25 mouse cellular contexts compared by ENCODE assay signal in the genomic region with DNA sequence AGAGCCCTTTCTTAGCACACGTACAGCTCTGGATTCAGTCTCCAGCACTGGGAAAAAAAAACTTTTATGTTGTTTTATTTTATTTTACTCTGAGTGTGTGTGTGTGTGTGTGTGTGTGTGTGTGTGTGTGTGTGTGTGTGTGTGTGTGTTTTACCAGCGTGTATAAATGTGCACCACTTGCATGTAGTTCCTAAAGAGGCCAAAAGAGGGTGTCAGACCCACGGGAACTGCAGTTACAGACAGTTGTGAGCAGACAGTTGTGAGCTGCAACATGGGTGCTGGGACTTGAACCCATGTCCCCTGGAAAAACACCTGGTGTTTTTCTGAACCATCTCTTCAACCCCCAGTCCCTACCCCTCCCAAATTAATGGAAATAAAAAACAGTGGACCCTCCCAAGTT.
DNase-seq lines count a peak whose midpoint lies in the region; ATAC-seq and TF ChIP-seq lines count a peak whose summit lies in the region.
"Had no signal": no experiment of that assay in that cellular context is flagged by ENCODE, and none has a peak within 500 bp of the region (broad histone marks: within the 10 kb centered on the region; RNA-seq: fewer than 3 reads in every experiment).

No protein-coding gene starts in this region.

- no peak overlapping the region for H3K4me3 ChIP-seq in heart, adult 2 months
- no peak overlapping the region for H3K4me3 ChIP-seq in kidney, adult 2 months (ENCODE audit: insufficient read depth, low read depth, low read length)
- H3K4me3 ChIP-seq in kidney, embryonic 14.5 days (ENCODE audit: low read length), result no peak overlapping the region
- H3K4me3 ChIP-seq: forebrain, embryonic 10.5 days; forebrain, embryonic 13.5 days; heart, embryonic 12.5 days; heart, embryonic 15.5 days; hindbrain, embryonic 10.5 days had no signal

- H3K27ac ChIP-seq in heart, adult 2 months, result no peak overlapping the region
- H3K27ac ChIP-seq in kidney, adult 2 months (ENCODE audit: insufficient read depth, low read depth, low read length), result no peak overlapping the region
- no peak overlapping the region for H3K27ac ChIP-seq in kidney, embryonic 14.5 days (ENCODE audit: low read depth, low read length)
- H3K27ac ChIP-seq: forebrain, embryonic 10.5 days; forebrain, embryonic 13.5 days; heart, embryonic 15.5 days; hindbrain, embryonic 10.5 days; hindbrain, embryonic 14.5 days had no signal

- no peaks in the 10 kb centered on the region for H3K4me1 ChIP-seq in heart, adult 2 months (ENCODE audit: control insufficient read depth, insufficient read depth, low read length)
- H3K4me1 ChIP-seq in kidney, adult 2 months (ENCODE audit: control insufficient read depth, insufficient read depth, low read length), result no peaks in the 10 kb centered on the region
- H3K4me1 ChIP-seq in kidney, embryonic 14.5 days (ENCODE audit: control insufficient read depth, insufficient read depth, low read length), result 0 out of 2 replicates have a peak, but pooled peaks cover 2% of the 10 kb centered on the region
- H3K4me1 ChIP-seq: forebrain, embryonic 10.5 days; forebrain, embryonic 13.5 days; heart, embryonic 12.5 days; heart, embryonic 15.5 days; hindbrain, embryonic 10.5 days had no signal

- TF ChIP-seq POLR2A in heart, adult 2 months (IDR thresholded peaks at IDR 0.05; ENCODE audit: insufficient read depth, low read depth, low read length), result no peak
- TF ChIP-seq POLR2A in kidney, adult 2 months (IDR thresholded peaks at IDR 0.05; ENCODE audit: low read depth, low read length), result no peak

- no peak for TF ChIP-seq CTCF in heart, adult 2 months (IDR thresholded peaks at IDR 0.05)
- 0 out of 2 replicates have a peak, but pooled peaks have one; percentile 27 for TF ChIP-seq CTCF in kidney, adult 2 months (conservative IDR thresholded peaks at IDR 0.05; ENCODE audit: insufficient read depth, insufficient read length, low read depth, low read length)

- no peaks in the 10 kb centered on the region for H3K79me2 ChIP-seq in heart, adult 2 months (replicated peaks; ENCODE audit: control insufficient read depth, insufficient read depth, low read length)

- no peak overlapping the region for H3K4me2 ChIP-seq in kidney, embryonic 14.5 days (replicated peaks; ENCODE audit: low read depth, low read length)
- H3K4me2 ChIP-seq: forebrain, embryonic 13.5 days; heart, embryonic 12.5 days; heart, embryonic 15.5 days; hindbrain, embryonic 14.5 days had no signal

- TF ChIP-seq EP300 in heart, adult 2 months (IDR thresholded peaks at IDR 0.05; ENCODE audit: insufficient read depth, low read depth, low read length), result no peak

- ATAC-seq in kidney, embryonic 14.5 days (ENCODE audit: low FRiP score, low TSS enrichment), result no peak
- ATAC-seq: forebrain, embryonic 13.5 days; forebrain, embryonic 16.5 days had no signal

- no peaks in the 10 kb centered on the region for H3K9me3 ChIP-seq in kidney, embryonic 14.5 days (ENCODE audit: control insufficient read depth, low read length)
- H3K9me3 ChIP-seq: forebrain, embryonic 10.5 days; forebrain, embryonic 13.5 days; heart, embryonic 12.5 days; heart, embryonic 15.5 days; hindbrain, embryonic 10.5 days had no signal

- H3K36me3 ChIP-seq in heart, adult 2 months (ENCODE audit: control insufficient read depth, insufficient read depth, low read length), result no peaks in the 10 kb centered on the region
- H3K36me3 ChIP-seq in kidney, adult 2 months (ENCODE audit: control insufficient read depth, insufficient read depth, low read length), result no peaks in the 10 kb centered on the region
- H3K36me3 ChIP-seq in kidney, embryonic 14.5 days (ENCODE audit: control insufficient read depth, insufficient read depth, low read length), result no peaks in the 10 kb centered on the region
- H3K36me3 ChIP-seq: forebrain, embryonic 10.5 days; heart, embryonic 12.5 days; heart, embryonic 15.5 days; hindbrain, embryonic 10.5 days had no signal

- no peaks in the 10 kb centered on the region for H3K27me3 ChIP-seq in heart, adult 2 months (ENCODE audit: control insufficient read depth, insufficient read depth, low read length)
- no peaks in the 10 kb centered on the region for H3K27me3 ChIP-seq in kidney, adult 2 months (replicated peaks; ENCODE audit: control insufficient read depth, insufficient read depth, low read length)
- H3K27me3 ChIP-seq in kidney, embryonic 14.5 days (ENCODE audit: control insufficient read depth, insufficient read depth, low read length), result no peaks in the 10 kb centered on the region
- H3K27me3 ChIP-seq: forebrain, embryonic 13.5 days; heart, embryonic 12.5 days; heart, embryonic 15.5 days had no signal

- 82% methylated on average over 3 of the region's 3 CpGs for WGBS in heart, adult 2 months
- 75% methylated on average over 3 of the region's 3 CpGs for WGBS in kidney, adult 2 months
- 74% methylated on average over 3 of the region's 3 CpGs for WGBS in kidney, embryonic 14.5 days

- peak; percentile 27 for DNase-seq in heart, adult 11 months
- DNase-seq in heart, adult 2 months, result no peak
- no peak for DNase-seq in kidney, adult 2 months
- peak; percentile 62 for DNase-seq in ES-CJ7 (ENCODE audit: low read depth, low spot score)
- peak; percentile 45 for DNase-seq in ZHBTc4 (ENCODE audit: low read depth, low spot score)
- DNase-seq in cerebellum, adult 11 months, result no peak
- DNase-seq in adrenal gland, postnatal 4 days (ENCODE audit: low spot score in 2 of 2), result no peak
- DNase-seq: adrenal gland, postnatal 10 days; adrenal gland, postnatal 36 days; cerebellum, adult 11-12 months; cerebellum, adult 8-10 months; cerebellum, postnatal 14 days; gastrocnemius, postnatal 10 days; gastrocnemius, postnatal 36 days; heart, postnatal 10 days; heart, postnatal 36 days; kidney, adult 18-20 months had no signal

- H3K9ac ChIP-seq in heart, adult 2 months (ENCODE audit: low read depth, low read length), result no peak overlapping the region
- no peak overlapping the region for H3K9ac ChIP-seq in kidney, embryonic 14.5 days (ENCODE audit: low read depth, low read length)
- H3K9ac ChIP-seq: forebrain, embryonic 13.5 days; heart, embryonic 12.5 days; heart, embryonic 15.5 days; hindbrain, embryonic 14.5 days had no signal

- intact Hi-C loops in heart, adult 2 months (cut with DNase I), result no loop called here

Comparison
In these comparisons a context has a peak if more than half of its experiments do, and no peak if none do; other contexts are left out.
1. DNase-seq: peak in heart, adult 11 months (single experiment), ES-CJ7 (single experiment) and ZHBTc4 (single experiment); none in heart, adult 2 months (0 of 2), kidney, adult 2 months (single experiment), cerebellum, adult 11 months (single experiment) and adrenal gland, postnatal 4 days (0 of 2).